Mouse (Mus musculus): ENCODE data around the gene Hsbp1. TPM values are rescaled to one million over a fixed set of nuclear protein-coding genes. Genes with fewer than 3 reads are reported as not detected.

The Hsbp1 gene
- polyA plus RNA-seq, 1 experiment from 2014 or later: 282 TPM

DNA sequence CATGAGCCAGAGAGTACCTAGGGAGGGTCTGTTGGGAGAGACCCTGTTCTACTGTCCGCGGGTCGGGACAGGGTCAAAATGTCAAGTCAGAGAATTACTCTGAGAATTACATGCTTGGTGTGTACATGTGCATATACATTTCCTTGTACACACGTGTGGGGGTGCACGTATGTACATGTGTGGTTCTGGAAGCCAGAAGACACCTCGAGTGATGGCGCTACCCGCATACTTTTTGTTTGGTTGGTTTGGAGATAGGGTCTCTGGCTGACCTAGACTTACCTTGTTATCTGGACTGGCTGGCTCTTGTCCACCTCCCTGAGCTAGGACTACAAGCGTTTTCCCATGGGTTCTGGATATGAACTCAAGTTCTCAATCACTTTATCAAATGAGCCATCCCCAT, 49.8 kb downstream of the Hsbp1 start:
- Histone ChIP-seq H3K27ac (no peak overlapping the region), H3K4me2 (peak overlapping the region; percentile 99), H3K27me3 (replicated peaks) (no peaks in the 10 kb centered on the region), H3K4me3 (replicated peaks) (peak overlapping the region; percentile 77), H3K9me3 (no peaks in the 10 kb centered on the region), H3K4me1 (peaks cover 9% of the 10 kb centered on the region; the same call in 1 of the 2 replicates), H3K9ac (0 out of 2 replicates have a peak overlapping the region, but pooled peaks have one; percentile 71), H3K36me3 (peaks cover 4% of the 10 kb centered on the region; the same call in 1 of the 2 replicates)
- ATAC-seq (ENCODE audit: insufficient read depth, low FRiP score, low read depth): no peak
- 70% methylated on average over 9 of the region's 9 CpGs for WGBS

DNA sequence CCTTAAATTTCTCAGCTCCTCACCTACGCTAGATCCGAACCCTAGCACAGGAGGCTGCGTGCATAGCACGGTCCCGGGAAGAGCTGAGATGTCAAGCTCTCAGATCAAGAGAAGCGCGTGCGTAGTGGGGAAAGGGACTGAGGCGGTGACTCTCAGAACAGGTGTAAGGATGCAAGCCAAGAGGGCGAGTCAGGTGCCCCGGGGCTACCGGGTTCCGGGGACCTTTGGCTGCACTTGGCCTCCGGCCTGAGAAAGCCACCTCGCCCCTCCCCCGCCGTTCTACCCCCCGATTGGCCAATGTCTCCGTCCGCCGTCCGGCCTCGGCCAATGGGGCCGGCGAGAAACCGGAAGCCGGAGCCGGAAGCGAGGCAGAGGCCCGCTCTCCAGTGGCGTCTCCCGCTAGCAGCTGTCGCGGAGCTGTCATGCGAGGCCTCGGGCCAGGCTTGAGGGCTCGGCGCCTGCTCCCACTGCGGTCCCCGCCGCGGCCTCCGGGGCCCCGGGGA, 50.3 kb downstream of the Hsbp1 start, which contains the start of gene Mlycd:
Gene Mlycd, plus strand, starts transcription at position 355 of the 503 bp plus-strand sequence.
- Histone ChIP-seq H3K4me1 (peaks cover 9% of the 10 kb centered on the region; the same call in 1 of the 2 replicates), H3K36me3 (peaks cover 4% of the 10 kb centered on the region; the same call in 1 of the 2 replicates), H3K9me3 (no peaks in the 10 kb centered on the region), H3K4me3 (replicated peaks) (peak within 1 kb of the TSS; percentile 77), H3K27me3 (replicated peaks) (no peaks in the 10 kb centered on the region), H3K27ac (peak within 1 kb of the TSS; percentile 78), H3K9ac (peak within 1 kb of the TSS; percentile 71), H3K4me2 (peak within 1 kb of the TSS; percentile 99)
- peak; percentile 93 for ATAC-seq (ENCODE audit: insufficient read depth, low FRiP score, low read depth)
- 1% methylated on average over 44 of the region's 44 CpGs for WGBS

DNA sequence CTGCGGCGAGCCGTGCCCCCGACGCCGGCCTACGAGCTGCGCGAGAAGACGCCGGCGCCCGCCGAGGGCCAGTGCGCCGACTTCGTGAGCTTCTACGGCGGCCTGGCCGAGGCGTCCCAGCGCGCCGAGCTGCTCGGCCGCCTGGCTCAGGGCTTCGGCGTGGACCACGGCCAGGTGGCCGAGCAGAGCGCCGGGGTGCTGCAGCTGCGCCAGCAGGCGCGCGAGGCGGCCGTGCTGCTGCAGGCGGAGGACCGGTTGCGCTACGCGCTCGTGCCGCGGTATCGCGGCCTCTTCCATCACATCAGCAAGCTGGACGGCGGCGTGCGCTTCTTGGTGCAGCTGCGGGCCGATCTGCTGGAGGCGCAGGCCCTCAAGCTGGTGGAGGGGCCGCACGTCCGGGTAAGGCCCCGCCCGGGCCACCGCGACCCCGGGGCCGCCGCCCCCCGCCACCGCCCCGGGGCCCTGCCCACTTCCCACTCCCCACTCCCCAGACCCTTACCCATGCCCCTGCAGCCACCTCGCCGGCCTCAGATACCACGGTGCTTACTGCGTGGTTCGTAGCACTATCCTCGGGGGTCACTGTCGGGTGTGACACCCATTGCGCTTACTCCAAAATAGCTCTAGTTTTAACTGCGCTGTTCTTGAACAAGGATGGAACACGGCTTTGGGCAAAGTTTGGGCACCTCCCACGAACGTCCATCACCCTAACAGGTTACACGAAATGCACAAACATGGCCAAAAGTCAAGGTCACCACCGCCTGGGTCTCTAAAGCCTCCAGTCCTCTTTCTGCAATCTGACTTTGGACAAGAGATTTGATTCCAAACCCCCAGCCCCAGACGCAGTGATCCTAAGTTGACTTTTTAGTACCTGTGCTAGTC, 51.0 kb downstream of the Hsbp1 start:
- Histone ChIP-seq H3K9me3 (no peaks in the 10 kb centered on the region), H3K4me1 (peaks cover 10% of the 10 kb centered on the region; the same call in 1 of the 2 replicates), H3K4me3 (replicated peaks) (peak overlapping the region; percentile 77), H3K27me3 (replicated peaks) (no peaks in the 10 kb centered on the region), H3K9ac (peak overlapping the region; percentile 71), H3K36me3 (peaks cover 4% of the 10 kb centered on the region; the same call in 1 of the 2 replicates), H3K4me2 (peak overlapping the region; percentile 99), H3K27ac (peak overlapping the region; percentile 78)
- WGBS: 4% methylated on average over 80 of the region's 83 CpGs
- peak; percentile 51 for ATAC-seq (ENCODE audit: insufficient read depth, low FRiP score, low read depth)

Other genes with a start within 250 kb of the Hsbp1 start
- gene Mlycd, start 50.4 kb downstream of the Hsbp1 start, polyA plus RNA-seq (2015; fragmentation: Nextera tagmentation; extraction: Ambion mirVana): 18.0 and 21.4 TPM in 2 replicates
- gene Osgin1, start 89.6 kb downstream of the Hsbp1 start, polyA plus RNA-seq (2015; fragmentation: Nextera tagmentation; extraction: Ambion mirVana): 7.5 and 8.0 TPM in 2 replicates
- 1.3 and 1.9 TPM in 2 replicates for gene Necab2, start 102.2 kb downstream of the Hsbp1 start, polyA plus RNA-seq (2015; fragmentation: Nextera tagmentation; extraction: Ambion mirVana)
- gene Slc38a8, start 157.2 kb downstream of the Hsbp1 start, polyA plus RNA-seq (2015; fragmentation: Nextera tagmentation; extraction: Ambion mirVana): 0.05 TPM in 1 of 2 replicates, not detected in the other
- 96.3 and 107 TPM in 2 replicates for gene Mbtps1, start 214.2 kb downstream of the Hsbp1 start, polyA plus RNA-seq (2015; fragmentation: Nextera tagmentation; extraction: Ambion mirVana)
- gene Hsdl1, start 230.7 kb downstream of the Hsbp1 start, polyA plus RNA-seq (2015; fragmentation: Nextera tagmentation; extraction: Ambion mirVana): 31.4 and 32.2 TPM in 2 replicates
- gene Dnaaf1, start 230.7 kb downstream of the Hsbp1 start, polyA plus RNA-seq (2015; fragmentation: Nextera tagmentation; extraction: Ambion mirVana): 0.40 and 0.59 TPM in 2 replicates